Mouse (Mus musculus): ENCODE data around the gene Slc25a54.

GRCm38 (mm10) chr3:109040908-109041307 is 39.4 kb upstream of the Slc25a54 start:
- TF ChIP-seq CTCF (conservative IDR thresholded peaks at IDR 0.05; ENCODE audit: insufficient read depth, insufficient read length, low read depth, low read length) = no peak
- TF ChIP-seq POLR2A (IDR thresholded peaks at IDR 0.05; ENCODE audit: low read depth, low read length) = no peak

Measured in kidney, adult 2 months (tissue).